Mouse (Mus musculus) myocyte (in vitro differentiated cells): ENCODE data around the gene Zfp39.

Experiments
- MAX ChIP-seq: IDR thresholded peaks from one replicate; pipeline ENCODE4 v1.6.1; 2011; ENCODE audit warnings: low read depth, mild to moderate bottlenecking, control low read depth
- MYOD1 ChIP-seq, 3 experiments: IDR thresholded peaks; one replicate each; pipeline ENCODE4 v1.6.1; 2011; ENCODE audit warnings: control low read depth in 2 of 3, low read depth in 2 of 3, mild to moderate bottlenecking in 2 of 3, moderate library complexity in 1 of 3; ENCODE audit not compliant: insufficient read length in 2 of 3, control insufficient read depth in 1 of 3
- POLR2A ChIP-seq: IDR thresholded peaks from one replicate; pipeline ENCODE4 v1.6.1; 2011; ENCODE audit warnings: low read depth, mild to moderate bottlenecking, control low read depth, moderate library complexity; ENCODE audit not compliant: insufficient read length
- POLR2AphosphoS2 ChIP-seq: IDR thresholded peaks from one replicate; pipeline ENCODE4 v1.6.1; 2011; ENCODE audit warnings: low read depth, control low read depth; ENCODE audit not compliant: insufficient read length
- REST ChIP-seq: IDR thresholded peaks from one replicate; pipeline ENCODE4 v1.6.1; 2011; ENCODE audit warnings: mild to moderate bottlenecking, control low read depth, moderate library complexity; ENCODE audit not compliant: insufficient read depth, insufficient read length
- SRF ChIP-seq: IDR thresholded peaks from one replicate; pipeline ENCODE4 v1.6.1; 2011; ENCODE audit warnings: low read depth; ENCODE audit not compliant: control insufficient read depth, insufficient read length
- TCF12 ChIP-seq: IDR thresholded peaks from one replicate; pipeline ENCODE4 v1.6.1; 2011; ENCODE audit warnings: mild to moderate bottlenecking, control low read depth; ENCODE audit not compliant: poor library complexity, insufficient read depth, severe bottlenecking
- USF1 ChIP-seq: IDR thresholded peaks from one replicate; pipeline ENCODE4 v1.6.1; 2011; ENCODE audit warnings: low read depth, mild to moderate bottlenecking, control low read depth, moderate library complexity

GRCm38 (mm10) chr11:58929641-58930040 is 25.6 kb upstream of the Zfp39 start:
- TF ChIP-seq REST = no peak
- no peak for TF ChIP-seq SRF
- TF ChIP-seq POLR2AphosphoS2 = no peak
- TF ChIP-seq POLR2A = no peak
- no peak for TF ChIP-seq USF1
- TF ChIP-seq MYOD1 (IDR thresholded peaks at IDR 0.05; ENCODE audit: control insufficient read depth in 1 of 3, insufficient read length in 2 of 3, low read depth in 2 of 3) = peak in 1 of 3 experiments; percentile 27
- TF ChIP-seq MAX = no peak
- no peak for TF ChIP-seq TCF12
